8 mouse cellular contexts compared by ENCODE assay signal in genomic region chr2:168992642-168993420, GRCm38 (mm10). TPM values are rescaled to one million over a fixed set of nuclear protein-coding genes. Genes with fewer than 3 reads are reported as not detected.
DNase-seq lines count a peak whose midpoint lies in the region; TF ChIP-seq lines count a peak whose summit lies in the region.

No protein-coding gene starts in this region.

- no peak overlapping the region for H3K4me3 ChIP-seq in left cerebral cortex, adult 2 months

- no peak overlapping the region for H3K27ac ChIP-seq in left cerebral cortex, adult 2 months

- intact Hi-C loops in left cerebral cortex, adult 2 months (cut with DNase I): no loop called here

- DNase-seq in adrenal gland, postnatal 14 days: peak; percentile 51
- DNase-seq in adrenal gland, adult 18-20 months (ENCODE audit: low spot score in 2 of 2): no peak
- no peak for DNase-seq in left cerebral cortex, adult 2 months (ENCODE audit: extremely low spot score in 1 of 2, low spot score in 2 of 2)
- no peak for DNase-seq in left cerebral cortex, adult 11 months (ENCODE audit: low spot score)
- DNase-seq in NIH3T3 (ENCODE audit: low read depth): peak; percentile 61
- peak; percentile 16 to 55 for DNase-seq in kidney, adult 8-10 months
- peak; percentile 16 for DNase-seq in retina, adult 2 months (ENCODE audit: low read depth, low spot score)
- DNase-seq in spleen, postnatal 14 days (ENCODE audit: low spot score in 2 of 2): no peak

- TF ChIP-seq CTCF in left cerebral cortex, adult 2 months (IDR thresholded peaks at IDR 0.05): peak; percentile 46

RNA-seq across cellular contexts. Expression of gene Zfp64, which starts 37.4 kb away (rescaled TPM):
- total RNA-seq in adrenal gland, postnatal 14 days (2021): 17.2 and 19.7 TPM in 2 replicates
- 10 to 100 TPM; 13.6 to 15.0 TPM for total RNA-seq in adrenal gland, adult 18-20 months (2021)
- total RNA-seq in left cerebral cortex, adult 2 months (2021): 10 to 100 TPM; 15.9 to 17.2 TPM

Comparison
In these comparisons a context has a peak if more than half of its experiments do, and no peak if none do; other contexts are left out.
1. DNase-seq: peak in adrenal gland, postnatal 14 days (single experiment), NIH3T3 (single experiment), kidney, adult 8-10 months (2 of 2) and retina, adult 2 months (single experiment); none in adrenal gland, adult 18-20 months (0 of 2), left cerebral cortex, adult 2 months (0 of 2), left cerebral cortex, adult 11 months (single experiment) and spleen, postnatal 14 days (0 of 2).